Mouse (Mus musculus) lung, adult 2 months (tissue): Measurements from ENCODE around the gene Gm4450. TPM values are rescaled to one million over a fixed set of nuclear protein-coding genes. Genes with fewer than 3 reads are reported as not detected.

ENCODE experiments used
- polyA plus RNA-seq: library from polyadenylated mRNA; depleted of rRNA; stranded (reverse); fragments of >200 nt; gene quantifications from 2 replicates; pipeline ENCODE4 v1.2.3, GENCODE M21; 2012; rRNA removed

Gm4450 gene
- polyA plus RNA-seq, 1 experiment: not detected

Other genes starting within 250 kb of the Gm4450 start
- gene Reg4, start 235.0 kb downstream of the Gm4450 start, polyA plus RNA-seq: 0.34 TPM in 1 of 2 replicates, not detected in the other
- gene Hmgcs2, start 176.7 kb downstream of the Gm4450 start, polyA plus RNA-seq: 12.8 and 14.4 TPM in 2 replicates
- gene Phgdh, start 117.1 kb downstream of the Gm4450 start, polyA plus RNA-seq: 19.8 and 21.4 TPM in 2 replicates
- 17.0 and 17.9 TPM in 2 replicates for gene Zfp697, start 74.7 kb downstream of the Gm4450 start, polyA plus RNA-seq
- gene Hsd3b4, start 53.4 kb upstream of the Gm4450 start, polyA plus RNA-seq: not detected in 2 replicates
- not detected in 2 replicates for gene Gm10681, start 131.7 kb upstream of the Gm4450 start, polyA plus RNA-seq
- gene Hsd3b5, start 173.1 kb upstream of the Gm4450 start, polyA plus RNA-seq: 0.09 TPM in 1 of 2 replicates, not detected in the other